Mouse (Mus musculus) liver, embryonic 14.5 days (tissue): Measurements from ENCODE around the gene Arih2.

Experiments
- CTCF ChIP-seq: IDR thresholded peaks from 2 replicates; pipeline ENCODE4 v1.5.1; 2016; ENCODE audit warnings: antibody characterized with exemption, low read depth, control low read depth
- EP300 ChIP-seq: IDR thresholded peaks from 2 replicates; pipeline ENCODE4 v1.6.1; 2016; ENCODE audit warnings: antibody characterized with exemption, low read depth

- TF ChIP-seq CTCF, result no peak
- TF ChIP-seq EP300, result no peak
These were observed 74.3 kb downstream of the Arih2 start for GRCm38 (mm10) chr9:108574921-108575320.
